Mouse (Mus musculus): ENCODE measurements at regions not wholly inside any gene's neighbourhood (a gene's known extent, or its start where the extent isn't known, plus 50 kb on each side); places are given as distances from the start of the nearest gene placed in this dataset.

DNA sequence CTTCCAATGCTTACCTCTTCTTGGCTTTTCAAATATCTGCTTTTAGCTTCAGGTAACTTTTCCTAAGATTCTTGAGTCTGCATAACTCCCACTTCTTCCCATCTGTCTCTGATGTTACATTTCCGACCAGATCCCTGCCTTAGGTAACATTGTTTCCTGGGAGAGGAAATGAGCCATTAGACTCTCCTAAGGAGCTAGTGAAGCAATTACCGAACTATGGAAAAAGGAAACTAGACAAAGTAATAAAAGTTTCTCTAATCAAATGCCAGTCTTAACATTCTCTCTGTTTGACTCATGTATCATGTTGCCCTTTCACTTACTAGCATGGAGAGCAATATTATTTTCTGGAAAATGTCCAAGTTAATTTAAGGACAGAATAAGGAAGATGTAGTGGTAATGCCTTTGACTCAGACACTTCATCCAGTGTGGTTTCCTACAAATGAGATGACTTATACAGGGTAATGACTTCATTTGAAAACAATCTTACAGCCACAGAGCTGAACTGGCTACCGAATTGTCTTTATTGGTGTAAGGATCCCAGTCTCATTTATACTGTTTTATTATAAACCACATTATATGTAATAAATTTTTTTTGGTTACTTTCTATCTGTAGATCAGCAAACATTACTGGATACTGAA is 263.8 kb upstream of the Fam84a start:
- peak; percentile 1 for DNase-seq (ENCODE audit: low read depth, low spot score)

GRCm38 (mm10) chr12:14411102-14411501 is 259.2 kb upstream of the Fam84a start:
- DNase-seq (ENCODE audit: low read depth, low spot score) = no peak

GRCm38 (mm10) chr12:14405796-14406195 is 253.9 kb upstream of the Fam84a start:
- no peak for DNase-seq (ENCODE audit: low read depth, low spot score)

DNA sequence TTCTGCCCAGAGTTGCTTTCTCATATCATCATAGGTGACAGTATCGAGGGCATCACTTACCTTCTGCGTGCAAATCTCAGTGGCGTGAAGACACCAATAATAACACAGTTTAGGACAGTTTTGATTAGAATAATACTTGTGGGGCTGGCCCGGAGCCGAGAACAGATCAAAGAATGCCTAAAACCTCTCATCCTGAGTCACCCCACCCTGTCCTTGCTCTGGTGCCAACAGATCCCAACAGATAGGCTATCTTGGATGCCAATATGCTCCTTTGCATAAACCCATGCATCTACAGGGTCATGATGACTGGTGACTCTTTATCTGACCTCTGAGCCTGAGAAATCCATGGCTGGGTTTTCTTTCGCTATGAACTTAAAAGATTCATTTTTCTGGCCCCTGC is 224.4 kb upstream of the Fam84a start:
- no peak for DNase-seq (ENCODE audit: low read depth, low spot score)

GRCm38 (mm10) chr12:14338244-14338799 is 186.5 kb upstream of the Fam84a start:
- no peak for DNase-seq (ENCODE audit: low read depth, low spot score)

DNA sequence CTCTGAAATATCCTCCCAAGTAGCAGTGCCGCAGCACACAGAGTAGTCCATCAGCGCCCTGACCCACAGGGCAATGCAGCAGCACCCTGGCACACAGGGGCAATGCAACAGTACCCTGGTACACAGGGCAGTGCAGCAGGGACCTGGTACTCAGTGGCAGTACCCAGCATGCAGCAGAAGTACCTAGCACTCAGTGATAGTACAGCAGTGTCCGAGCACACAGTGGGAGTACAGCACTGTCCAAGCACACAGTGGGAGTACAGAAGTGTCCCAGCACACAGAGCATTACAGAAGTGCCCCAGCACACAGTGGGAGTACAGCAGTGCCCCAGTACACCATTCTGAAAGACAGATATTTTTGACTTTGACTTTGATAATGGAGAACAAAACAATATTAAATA is 186.0 kb upstream of the Fam84a start:
- DNase-seq (ENCODE audit: low read depth, low spot score) = no peak

DNA sequence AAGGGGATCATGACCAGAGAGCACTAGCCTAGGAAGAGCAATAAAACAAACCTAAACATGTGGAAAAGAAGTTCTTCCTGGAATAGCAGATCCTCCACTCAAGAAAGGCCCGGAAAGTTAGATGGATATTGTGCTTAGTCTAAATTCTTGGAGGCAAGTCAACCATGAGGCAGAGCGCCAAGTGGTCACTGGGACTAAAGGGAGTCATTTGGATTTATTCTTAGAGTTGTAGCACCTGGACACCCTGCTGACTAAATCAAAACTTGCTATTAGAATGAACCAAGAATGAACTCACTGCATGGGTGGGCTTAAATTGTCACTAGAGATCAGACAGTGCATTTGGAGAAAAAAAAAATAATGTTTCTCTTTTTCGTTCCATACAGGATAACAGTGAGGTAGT is 166.8 kb upstream of the Fam84a start:
- DNase-seq (ENCODE audit: low read depth, low spot score) = no peak

GRCm38 (mm10) chr12:14316392-14316791 is 164.5 kb upstream of the Fam84a start:
- no peak for DNase-seq (ENCODE audit: low read depth, low spot score)

GRCm38 (mm10) chr12:14315780-14316179 is 163.9 kb upstream of the Fam84a start:
- no peak for DNase-seq (ENCODE audit: low read depth, low spot score)

DNA sequence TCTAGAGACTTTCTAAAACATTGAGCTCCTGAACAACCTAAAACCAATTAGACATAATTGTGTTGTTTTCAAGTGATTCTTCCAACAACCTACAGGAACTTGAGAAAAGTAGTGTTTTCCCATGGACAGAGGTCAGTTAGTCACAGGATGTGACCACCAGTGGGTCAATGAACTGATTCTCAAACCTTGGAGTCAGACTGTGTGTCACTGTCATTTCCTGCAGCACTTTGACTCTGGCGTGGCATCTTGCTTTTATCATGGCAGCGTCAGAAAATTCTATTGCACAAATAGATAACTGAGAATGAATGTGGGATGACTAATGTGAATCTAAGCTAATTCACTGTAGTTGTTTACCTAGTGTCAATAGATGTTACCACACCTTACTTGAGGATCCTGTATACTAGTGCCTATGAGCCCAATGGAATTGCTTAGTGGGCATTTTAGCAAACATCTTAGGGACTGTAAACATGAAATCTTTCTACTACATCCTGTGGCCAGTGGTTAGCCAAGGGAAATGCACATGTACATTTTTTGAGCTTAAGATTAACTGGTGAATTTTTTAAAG is 150.6 kb upstream of the Fam84a start:
- DNase-seq (ENCODE audit: low read depth, low spot score) = no peak

- peak; percentile 16 for DNase-seq (ENCODE audit: low read depth, low spot score)
Observed at GRCm38 (mm10) chr12:14301676-14302365, 150.0 kb upstream of the Fam84a start.

DNA sequence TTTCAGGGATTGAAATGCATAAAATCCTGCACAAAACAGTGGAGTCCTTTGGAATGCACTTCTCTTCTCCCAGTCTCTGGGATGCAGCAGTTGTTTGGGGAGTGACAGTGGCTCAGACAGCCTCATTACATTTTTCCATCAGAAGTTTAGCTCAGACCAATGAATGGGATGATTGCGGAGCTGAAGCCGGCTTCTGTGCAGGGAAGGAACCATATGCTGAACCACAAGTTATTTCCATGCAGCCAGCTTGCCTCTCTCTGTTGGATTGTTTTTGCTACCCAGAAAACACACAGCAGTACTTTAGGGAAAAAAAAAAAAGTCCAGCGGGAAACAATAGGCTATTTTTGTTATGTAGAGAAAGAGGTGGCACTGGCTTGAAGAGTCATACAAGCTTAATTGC is 140.2 kb upstream of the Fam84a start:
- no peak for DNase-seq (ENCODE audit: low read depth, low spot score)

DNA sequence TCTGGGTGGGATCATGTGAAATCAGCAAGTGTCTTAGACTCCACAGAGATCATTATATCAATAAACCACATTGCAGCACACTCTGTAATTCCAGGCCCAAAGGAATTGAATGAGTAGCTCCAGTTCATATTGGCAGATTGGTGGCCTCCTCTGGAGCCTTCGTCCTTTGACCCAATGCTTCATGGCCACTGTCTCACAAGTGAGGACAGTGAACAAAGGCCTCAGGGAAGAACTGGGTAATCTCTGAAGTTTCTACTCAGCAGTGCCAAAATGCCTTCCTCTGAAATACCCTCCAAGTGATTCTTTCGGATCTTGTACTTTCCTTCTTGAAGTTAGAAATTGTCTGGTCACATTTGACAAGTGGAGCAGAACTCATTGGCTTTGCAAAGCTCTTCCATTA is 135.8 kb upstream of the Fam84a start:
- DNase-seq (ENCODE audit: low read depth, low spot score) = no peak

- no peak for DNase-seq (ENCODE audit: low read depth, low spot score)
Observed at GRCm38 (mm10) chr12:14286676-14287075, 134.8 kb upstream of the Fam84a start.

GRCm38 (mm10) chr12:14285870-14286535 is 134.1 kb upstream of the Fam84a start:
- no peak for DNase-seq (ENCODE audit: low read depth, low spot score)

- no peak for DNase-seq (ENCODE audit: low read depth, low spot score)
Observed at GRCm38 (mm10) chr12:14283106-14283692, 131.3 kb upstream of the Fam84a start.

DNA sequence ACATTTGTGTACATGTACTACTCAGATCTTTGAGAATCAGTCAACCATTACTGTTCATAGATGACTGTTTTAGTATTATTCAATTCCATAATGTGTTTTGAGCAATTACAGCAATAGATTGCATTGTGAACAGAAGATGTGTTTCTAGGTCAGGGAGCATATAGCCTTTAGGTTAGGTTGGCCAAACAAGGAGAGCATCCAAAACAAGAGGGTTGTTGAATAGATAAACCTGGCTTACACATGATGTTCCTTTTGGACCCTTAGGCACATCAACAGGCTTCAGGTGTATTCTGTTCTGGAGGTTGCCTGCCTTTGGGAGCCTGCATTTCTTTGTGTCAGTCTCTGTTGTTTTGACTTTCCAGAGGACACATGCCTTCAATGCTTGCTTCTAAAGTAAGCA is 123.4 kb upstream of the Fam84a start:
- DNase-seq (ENCODE audit: low read depth, low spot score) = no peak

DNA sequence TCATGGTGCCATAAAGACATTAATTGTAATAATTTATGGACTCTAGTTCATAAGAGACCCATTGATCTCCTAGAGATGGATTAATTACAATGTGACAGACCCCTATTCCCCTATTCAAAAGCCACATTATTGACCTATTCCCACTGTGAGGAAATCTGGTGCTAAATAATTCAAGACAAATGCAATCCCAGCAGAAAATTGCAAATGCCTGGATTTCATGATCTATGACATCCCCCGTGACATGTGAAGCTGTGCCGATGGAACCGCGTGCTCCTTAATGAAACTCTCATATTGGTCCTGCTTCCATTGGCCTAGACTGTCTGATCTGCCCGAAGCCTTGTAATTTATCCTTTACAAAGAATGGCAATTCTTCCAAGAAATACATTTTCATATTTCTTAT is 122.9 kb upstream of the Fam84a start:
- no peak for DNase-seq (ENCODE audit: low read depth, low spot score)

- no peak for DNase-seq (ENCODE audit: low read depth, low spot score)
Observed at GRCm38 (mm10) chr12:14271216-14271615, 119.4 kb upstream of the Fam84a start.

DNA sequence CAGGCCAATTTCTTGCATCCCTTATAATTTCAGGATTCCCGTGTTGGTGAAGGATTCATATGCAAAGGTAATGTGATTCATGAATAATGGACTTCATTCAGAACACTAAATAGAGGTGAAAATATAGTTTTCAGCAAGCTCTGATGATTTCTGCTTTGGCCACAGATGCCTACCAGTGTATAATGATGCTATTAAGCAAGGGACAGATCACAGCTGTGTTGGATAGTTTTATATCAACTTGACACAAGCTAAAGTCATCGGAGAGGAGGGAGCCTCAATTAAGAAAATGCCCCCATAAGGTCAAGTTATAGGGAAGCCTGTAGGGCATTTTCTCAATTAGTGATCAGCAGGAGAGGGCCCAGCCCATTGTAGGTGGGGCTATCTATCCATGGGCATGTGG is 109.2 kb upstream of the Fam84a start:
- no peak for DNase-seq (ENCODE audit: low read depth, low spot score)

- no peak for DNase-seq (ENCODE audit: low read depth, low spot score)
Observed at GRCm38 (mm10) chr12:14260288-14260687, 108.4 kb upstream of the Fam84a start.

DNA sequence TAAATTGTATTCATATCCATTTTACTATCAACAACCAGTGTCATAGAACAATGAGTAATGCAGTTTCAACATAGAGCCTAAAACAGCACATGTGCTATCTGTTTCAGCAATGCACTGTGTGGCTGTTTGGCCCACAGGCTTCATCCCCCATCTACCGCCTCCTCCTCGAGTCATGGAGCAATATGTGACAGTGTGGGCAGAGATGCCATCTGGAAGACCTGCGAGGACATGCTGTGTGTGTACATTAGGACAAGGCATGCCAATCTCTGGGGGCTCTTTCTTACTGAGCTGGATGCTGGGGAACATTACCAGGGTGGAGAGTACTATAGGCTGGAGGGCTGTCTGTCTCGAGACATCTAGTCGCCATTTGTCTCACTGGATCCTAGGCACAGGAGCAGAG is 101.5 kb upstream of the Fam84a start:
- DNase-seq (ENCODE audit: low read depth, low spot score) = no peak
